Mouse (Mus musculus): Measurements from ENCODE around the gene Arhgef3. TPM values are rescaled to one million over a fixed set of nuclear protein-coding genes. Genes with fewer than 3 reads are reported as not detected.
"Not testable (repeated sequence)": the region's sequence is repeated elsewhere in the genome, so short reads cannot be mapped to it uniquely, and the experiment has no call there.

The Arhgef3 gene
- total RNA-seq, 2 experiments from 2014 or later: 8.1 to 10.9 TPM

GRCm38 (mm10) chr14:27192450-27192849 lies 77.8 kb downstream of the Arhgef3 start:
- no peak for DNase-seq

GRCm38 (mm10) chr14:27196980-27197379 lies 82.3 kb downstream of the Arhgef3 start:
- DNase-seq: no peak

- no peak for DNase-seq
These were observed 83.9 kb downstream of the Arhgef3 start for GRCm38 (mm10) chr14:27198490-27199089.

- no peak for DNase-seq
These were observed 84.4 kb downstream of the Arhgef3 start for GRCm38 (mm10) chr14:27199119-27199518.

GRCm38 (mm10) chr14:27199870-27200269 lies 85.2 kb downstream of the Arhgef3 start:
- no peak for DNase-seq

GRCm38 (mm10) chr14:27200743-27201576 lies 86.3 kb downstream of the Arhgef3 start:
- DNase-seq: no peak

GRCm38 (mm10) chr14:27201824-27202223 lies 87.1 kb downstream of the Arhgef3 start:
- DNase-seq: no peak

GRCm38 (mm10) chr14:27204704-27205103 lies 90.0 kb downstream of the Arhgef3 start:
- DNase-seq: no peak

- DNase-seq: no peak
These were observed 91.7 kb downstream of the Arhgef3 start for GRCm38 (mm10) chr14:27206443-27206842.

- no peak for DNase-seq
These were observed 94.8 kb downstream of the Arhgef3 start for GRCm38 (mm10) chr14:27209542-27209941.

- DNase-seq: not testable (repeated sequence)
These were observed 96.1 kb downstream of the Arhgef3 start for GRCm38 (mm10) chr14:27210801-27211200.

- DNase-seq: no peak
These were observed 97.2 kb downstream of the Arhgef3 start for GRCm38 (mm10) chr14:27211743-27212445.

- DNase-seq: no peak
These were observed 99.5 kb downstream of the Arhgef3 start for GRCm38 (mm10) chr14:27214232-27214631.

- no peak for DNase-seq
These were observed 105.0 kb downstream of the Arhgef3 start for GRCm38 (mm10) chr14:27219668-27220067.

GRCm38 (mm10) chr14:27220297-27220696 lies 105.6 kb downstream of the Arhgef3 start:
- no peak for DNase-seq

GRCm38 (mm10) chr14:27224636-27225035 lies 109.9 kb downstream of the Arhgef3 start:
- no peak for DNase-seq

- no peak for DNase-seq
These were observed 111.6 kb downstream of the Arhgef3 start for GRCm38 (mm10) chr14:27226288-27226687.

GRCm38 (mm10) chr14:27228288-27228687 lies 113.6 kb downstream of the Arhgef3 start:
- no peak for DNase-seq

- no peak for DNase-seq
These were observed 114.3 kb downstream of the Arhgef3 start for GRCm38 (mm10) chr14:27228941-27229371.

GRCm38 (mm10) chr14:27229441-27230147 lies 114.9 kb downstream of the Arhgef3 start:
- DNase-seq: peak; percentile 23

GRCm38 (mm10) chr14:27230262-27231022 lies 115.7 kb downstream of the Arhgef3 start:
- peak; percentile 47 for DNase-seq

Measured in gastrocnemius, postnatal 25 days (tissue).